Mouse (Mus musculus): ENCODE results near the gene Nusap1. TPM values are rescaled to one million over a fixed set of nuclear protein-coding genes. Genes with fewer than 3 reads are reported as not detected.
"Not testable (repeated sequence)": the region's sequence is repeated elsewhere in the genome, so short reads cannot be mapped to it uniquely, and the experiment has no call there.

The Nusap1 gene
- total and polyA plus RNA-seq, 3 experiments: 2.2 to 138 (median 54.7) TPM

- Histone ChIP-seq H3K4me3 (ENCODE audit: low read depth, low read length) (no peak overlapping the region), H3K9me3 (replicated peaks) (no peaks in the 10 kb centered on the region), H3K4me1 (ENCODE audit: insufficient read depth, low read depth, low read length) (peaks cover 17% of the 10 kb centered on the region), H3K36me3 (replicated peaks) (peaks cover 76% of the 10 kb centered on the region), H3K27me3 (ENCODE audit: insufficient read depth, low read length) (no peaks in the 10 kb centered on the region)
- DNase-seq (ENCODE audit: low spot score): no peak
- ATAC-seq (ENCODE audit: extremely low read depth, insufficient number of reproducible peaks, low FRiP score, poor library complexity, severe bottlenecking): no peak
- TF ChIP-seq CTCF (IDR thresholded peaks at IDR 0.05; ENCODE audit: low read depth, low read length) (no peak), POLR2AphosphoS5 (IDR thresholded peaks at IDR 0.05; ENCODE audit: insufficient replicate concordance, low read depth, low read length) (no peak), GATA1 (IDR thresholded peaks at IDR 0.05; ENCODE audit: borderline replicate concordance, low read length) (no peak), TAL1 (conservative IDR thresholded peaks at IDR 0.05; ENCODE audit: low read depth, low read length) (no peak), GATA2 (IDR thresholded peaks at IDR 0.05; ENCODE audit: borderline replicate concordance, low read depth, low read length) (no peak)
Observed at GRCm38 (mm10) chr2:119636781-119637180, 18.7 kb downstream of the Nusap1 start.

GRCm38 (mm10) chr2:119641214-119641912 lies 23.3 kb downstream of the Nusap1 start:
- peak; percentile 15; the same call in 1 of the 2 replicates for ATAC-seq (ENCODE audit: extremely low read depth, insufficient number of reproducible peaks, low FRiP score, poor library complexity, severe bottlenecking)

GRCm38 (mm10) chr2:119644254-119644653 lies 26.2 kb downstream of the Nusap1 start:
- ATAC-seq (ENCODE audit: extremely low read depth, insufficient number of reproducible peaks, low FRiP score, poor library complexity, severe bottlenecking): no peak
- peaks cover 19% of the 10 kb centered on the region for H3K4me1 ChIP-seq (ENCODE audit: insufficient read depth, low read depth, low read length)
- H3K36me3 ChIP-seq (replicated peaks): peaks cover 76% of the 10 kb centered on the region

More at GRCm38 (mm10) chr2:119641214-119641912, 23.3 kb downstream of the Nusap1 start:
- Histone ChIP-seq H3K4me1 (ENCODE audit: insufficient read depth, low read depth, low read length) (peaks cover 19% of the 10 kb centered on the region), H3K4me3 (ENCODE audit: low read depth, low read length) (no peak overlapping the region; the same call in 1 of the 2 replicates), H3K9me3 (replicated peaks) (no peaks in the 10 kb centered on the region), H3K36me3 (replicated peaks) (peaks cover 78% of the 10 kb centered on the region), H3K27me3 (ENCODE audit: insufficient read depth, low read length) (no peaks in the 10 kb centered on the region)
- DNase-seq (ENCODE audit: low spot score): peak; percentile 10
- TF ChIP-seq TAL1 (conservative IDR thresholded peaks at IDR 0.05; ENCODE audit: low read depth, low read length) (no peak), GATA2 (IDR thresholded peaks at IDR 0.05; ENCODE audit: borderline replicate concordance, low read depth, low read length) (no peak), CTCF (IDR thresholded peaks at IDR 0.05; ENCODE audit: low read depth, low read length) (no peak), GATA1 (IDR thresholded peaks at IDR 0.05; ENCODE audit: borderline replicate concordance, low read length) (no peak), POLR2AphosphoS5 (IDR thresholded peaks at IDR 0.05; ENCODE audit: insufficient replicate concordance, low read depth, low read length) (no peak)

GRCm38 (mm10) chr2:119662220-119663182 lies 44.4 kb downstream of the Nusap1 start, which contains the start of gene Ndufaf1:
Gene Ndufaf1 (minus strand): TSS chr2:119662827.
- peaks cover 29% of the 10 kb centered on the region for H3K36me3 ChIP-seq (replicated peaks)
- H3K27me3 ChIP-seq (ENCODE audit: insufficient read depth, low read length): no peaks in the 10 kb centered on the region
- TF ChIP-seq TAL1 (conservative IDR thresholded peaks at IDR 0.05; ENCODE audit: low read depth, low read length) (no peak), GATA1 (IDR thresholded peaks at IDR 0.05; ENCODE audit: borderline replicate concordance, low read length) (no peak), CTCF (IDR thresholded peaks at IDR 0.05; ENCODE audit: low read depth, low read length) (no peak), GATA2 (IDR thresholded peaks at IDR 0.05; ENCODE audit: borderline replicate concordance, low read depth, low read length) (no peak), POLR2AphosphoS5 (IDR thresholded peaks at IDR 0.05; ENCODE audit: insufficient replicate concordance, low read depth, low read length) (no peak)
- H3K4me1 ChIP-seq (ENCODE audit: insufficient read depth, low read depth, low read length): peaks cover 28% of the 10 kb centered on the region
- peak; percentile 62 for DNase-seq (ENCODE audit: low spot score)
- H3K4me3 ChIP-seq (ENCODE audit: low read depth, low read length): peak within 1 kb of the TSS; percentile 89
- peak; percentile 87 for ATAC-seq (ENCODE audit: extremely low read depth, insufficient number of reproducible peaks, low FRiP score, poor library complexity, severe bottlenecking)
- H3K9me3 ChIP-seq (replicated peaks): no peaks in the 10 kb centered on the region

More at GRCm38 (mm10) chr2:119644254-119644653, 26.2 kb downstream of the Nusap1 start:
- Histone ChIP-seq H3K9me3 (replicated peaks) (no peaks in the 10 kb centered on the region), H3K27me3 (ENCODE audit: insufficient read depth, low read length) (no peaks in the 10 kb centered on the region), H3K4me3 (ENCODE audit: low read depth, low read length) (no peak overlapping the region)
- DNase-seq (ENCODE audit: low spot score): no peak
- TF ChIP-seq CTCF (IDR thresholded peaks at IDR 0.05; ENCODE audit: low read depth, low read length) (no peak), GATA1 (IDR thresholded peaks at IDR 0.05; ENCODE audit: borderline replicate concordance, low read length) (no peak), TAL1 (conservative IDR thresholded peaks at IDR 0.05; ENCODE audit: low read depth, low read length) (no peak), GATA2 (IDR thresholded peaks at IDR 0.05; ENCODE audit: borderline replicate concordance, low read depth, low read length) (no peak), POLR2AphosphoS5 (IDR thresholded peaks at IDR 0.05; ENCODE audit: insufficient replicate concordance, low read depth, low read length) (no peak)

- H3K4me1 ChIP-seq (ENCODE audit: insufficient read depth, low read depth, low read length): peaks cover 17% of the 10 kb centered on the region
- not testable (repeated sequence) for DNase-seq (ENCODE audit: low spot score); ATAC-seq (ENCODE audit: extremely low read depth, insufficient number of reproducible peaks, low FRiP score, poor library complexity, severe bottlenecking); H3K36me3 ChIP-seq (replicated peaks); H3K27me3 ChIP-seq (ENCODE audit: insufficient read depth, low read length); H3K4me3 ChIP-seq (ENCODE audit: low read depth, low read length); H3K9me3 ChIP-seq (replicated peaks)
Observed at GRCm38 (mm10) chr2:119665744-119666143, 47.6 kb downstream of the Nusap1 start.

GRCm38 (mm10) chr2:119669010-119669409 lies 50.9 kb downstream of the Nusap1 start:
- Histone ChIP-seq H3K27me3 (ENCODE audit: insufficient read depth, low read length) (no peaks in the 10 kb centered on the region), H3K4me3 (ENCODE audit: low read depth, low read length) (no peak overlapping the region), H3K36me3 (replicated peaks) (no peaks in the 10 kb centered on the region), H3K9me3 (replicated peaks) (no peaks in the 10 kb centered on the region), H3K4me1 (ENCODE audit: insufficient read depth, low read depth, low read length) (peaks cover 7% of the 10 kb centered on the region)
- DNase-seq (ENCODE audit: low spot score) (no peak), ATAC-seq (ENCODE audit: extremely low read depth, insufficient number of reproducible peaks, low FRiP score, poor library complexity, severe bottlenecking) (no peak)
- TF ChIP-seq GATA1 (IDR thresholded peaks at IDR 0.05; ENCODE audit: borderline replicate concordance, low read length) (no peak), GATA2 (IDR thresholded peaks at IDR 0.05; ENCODE audit: borderline replicate concordance, low read depth, low read length) (no peak), POLR2AphosphoS5 (IDR thresholded peaks at IDR 0.05; ENCODE audit: insufficient replicate concordance, low read depth, low read length) (no peak), CTCF (IDR thresholded peaks at IDR 0.05; ENCODE audit: low read depth, low read length) (no peak), TAL1 (conservative IDR thresholded peaks at IDR 0.05; ENCODE audit: low read depth, low read length) (no peak)

Measured in G1E (cell line).